Mouse (Mus musculus) splenic B cell, adult 2 months (primary cell): ENCODE measurements around the gene Afp.

Experiments
- DNase-seq: peaks from one replicate; pipeline ENCODE4 v3.0.0-alpha.2; 2011; ENCODE audit warnings: low read depth, low spot score
- H3K27me3 ChIP-seq: 2 replicates; pipeline ENCODE4 v1.6.1; 2012; ENCODE audit warnings: mild to moderate bottlenecking, low read length, moderate library complexity, mixed read lengths; ENCODE audit not compliant: control insufficient read depth, poor library complexity, insufficient read depth, severe bottlenecking
- H3K36me3 ChIP-seq: 2 replicates; pipeline ENCODE4 v1.6.1; 2012; ENCODE audit warnings: mild to moderate bottlenecking, low read length, moderate library complexity, mixed read lengths; ENCODE audit not compliant: control insufficient read depth, poor library complexity, insufficient read depth, severe bottlenecking

Afp gene

DNA sequence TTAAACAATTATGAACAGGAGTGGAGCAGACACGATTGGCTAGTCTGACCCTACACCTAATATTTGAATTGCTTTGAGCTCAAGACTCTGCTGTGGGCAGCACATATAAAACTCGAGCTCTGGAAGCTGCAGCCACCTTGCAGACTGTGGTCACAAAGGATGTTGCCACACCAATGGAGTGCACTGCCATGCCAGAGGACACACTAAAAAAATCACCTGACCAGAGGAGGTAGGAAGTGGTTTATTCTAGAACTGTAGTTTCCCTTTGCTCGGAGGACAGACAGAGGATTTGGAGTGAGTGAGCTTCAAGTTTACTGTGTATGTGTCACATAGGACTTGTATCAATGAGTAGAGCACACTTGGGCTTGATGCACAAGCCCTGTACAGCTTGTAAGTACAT lies 65.5 kb downstream of the Afp start:
- no peaks in the 10 kb centered on the region for H3K36me3 ChIP-seq
- H3K27me3 ChIP-seq: no peaks in the 10 kb centered on the region
- DNase-seq: no peak
